Mouse (Mus musculus): ENCODE measurements around the gene Dcxr. TPM values are rescaled to one million over a fixed set of nuclear protein-coding genes. Genes with fewer than 3 reads are reported as not detected.

Dcxr gene
- polyA plus RNA-seq, 1 experiment = 8.6 TPM

DNA sequence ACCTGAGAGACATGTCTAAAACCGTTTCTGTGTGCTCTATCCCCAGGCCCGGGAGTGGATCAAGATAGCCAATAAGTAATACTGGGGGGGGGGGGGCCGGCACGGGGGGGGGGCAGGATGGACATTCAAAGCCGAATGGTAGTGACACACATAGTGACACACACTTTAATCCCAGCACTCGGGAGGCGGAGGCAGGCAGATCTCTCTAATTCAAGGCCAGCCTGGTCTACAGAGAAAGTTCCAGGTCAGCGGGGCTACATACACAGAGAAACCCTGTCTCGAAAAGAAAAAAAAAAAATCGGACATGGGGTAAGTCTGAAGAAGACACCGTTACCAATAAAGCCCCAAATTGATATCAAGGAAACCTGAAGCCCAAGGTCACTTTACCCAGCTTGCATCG lies 483 bp upstream of the Dcxr start:
- no peak for DNase-seq (ENCODE audit: low read depth)
- TF ChIP-seq CTCF (IDR thresholded peaks at IDR 0.05; ENCODE audit: borderline replicate concordance, extremely low read depth, insufficient read depth, insufficient read length) (no peak), POLR2A (IDR thresholded peaks at IDR 0.05; ENCODE audit: borderline replicate concordance, extremely low read depth, insufficient read depth, insufficient read length, poor library complexity, severe bottlenecking) (no peak)

- no peak for TF ChIP-seq POLR2A (IDR thresholded peaks at IDR 0.05; ENCODE audit: borderline replicate concordance, extremely low read depth, insufficient read depth, insufficient read length, poor library complexity, severe bottlenecking)
- no peak for TF ChIP-seq CTCF (IDR thresholded peaks at IDR 0.05; ENCODE audit: borderline replicate concordance, extremely low read depth, insufficient read depth, insufficient read length)
- DNase-seq (ENCODE audit: low read depth) = no peak
Measured at GRCm38 (mm10) chr11:120726243-120727168, 575 bp downstream of the Dcxr start.

DNA sequence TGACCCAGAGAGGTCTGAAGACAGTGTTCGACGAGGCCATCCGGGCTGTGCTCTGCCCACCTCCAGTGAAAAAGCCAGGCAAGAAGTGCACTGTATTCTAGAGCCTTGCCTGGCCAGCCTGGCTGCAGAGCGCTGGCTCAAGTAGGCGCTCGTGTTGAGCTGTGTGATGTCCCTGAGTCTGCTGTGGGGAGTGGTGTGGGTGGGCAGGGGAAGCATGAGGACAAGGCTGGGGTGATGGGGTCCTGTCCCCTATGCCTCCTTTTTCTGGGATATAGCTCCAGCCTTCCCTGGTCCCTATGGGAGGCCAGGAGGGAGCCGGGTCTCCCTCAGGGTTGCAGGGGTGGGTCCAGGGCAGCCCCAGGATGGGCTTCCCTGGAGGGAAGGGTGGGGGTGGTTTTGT lies 3.6 kb downstream of the Dcxr start:
- no peak for TF ChIP-seq CTCF (IDR thresholded peaks at IDR 0.05; ENCODE audit: borderline replicate concordance, extremely low read depth, insufficient read depth, insufficient read length)
- no peak for TF ChIP-seq POLR2A (IDR thresholded peaks at IDR 0.05; ENCODE audit: borderline replicate concordance, extremely low read depth, insufficient read depth, insufficient read length, poor library complexity, severe bottlenecking)
- no peak for DNase-seq (ENCODE audit: low read depth)

DNA sequence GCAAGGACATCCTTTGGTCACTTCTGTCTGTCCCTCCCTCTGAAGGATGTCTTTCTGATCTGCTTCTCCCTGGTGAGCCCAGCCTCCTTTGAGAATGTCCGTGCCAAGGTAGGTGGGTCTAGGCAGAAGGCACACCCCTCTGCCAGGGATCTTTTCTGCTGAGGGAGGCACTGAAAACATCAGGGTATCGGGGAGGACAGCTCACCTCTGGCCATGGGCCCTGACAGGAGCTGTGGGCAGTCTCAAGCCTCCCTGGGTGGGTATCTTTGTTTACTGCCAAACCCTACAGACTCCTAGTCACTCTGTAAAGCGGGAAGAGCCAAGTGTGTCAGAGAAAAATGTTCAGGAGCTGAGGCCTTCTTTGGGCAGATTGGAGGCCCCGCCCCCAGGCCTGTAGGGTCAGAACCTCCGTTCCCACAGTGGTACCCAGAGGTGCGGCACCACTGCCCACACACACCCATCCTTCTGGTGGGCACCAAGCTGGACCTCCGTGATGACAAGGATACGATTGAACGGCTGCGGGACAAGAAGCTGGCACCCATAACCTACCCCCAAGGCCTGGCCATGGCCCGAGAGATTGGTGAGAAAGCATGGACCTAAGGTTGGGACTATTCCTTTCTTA lies 4.2 kb downstream of the Dcxr start:
- TF ChIP-seq CTCF (IDR thresholded peaks at IDR 0.05; ENCODE audit: borderline replicate concordance, extremely low read depth, insufficient read depth, insufficient read length) = no peak
- TF ChIP-seq POLR2A (IDR thresholded peaks at IDR 0.05; ENCODE audit: borderline replicate concordance, extremely low read depth, insufficient read depth, insufficient read length, poor library complexity, severe bottlenecking) = no peak
- no peak for DNase-seq (ENCODE audit: low read depth)

DNA sequence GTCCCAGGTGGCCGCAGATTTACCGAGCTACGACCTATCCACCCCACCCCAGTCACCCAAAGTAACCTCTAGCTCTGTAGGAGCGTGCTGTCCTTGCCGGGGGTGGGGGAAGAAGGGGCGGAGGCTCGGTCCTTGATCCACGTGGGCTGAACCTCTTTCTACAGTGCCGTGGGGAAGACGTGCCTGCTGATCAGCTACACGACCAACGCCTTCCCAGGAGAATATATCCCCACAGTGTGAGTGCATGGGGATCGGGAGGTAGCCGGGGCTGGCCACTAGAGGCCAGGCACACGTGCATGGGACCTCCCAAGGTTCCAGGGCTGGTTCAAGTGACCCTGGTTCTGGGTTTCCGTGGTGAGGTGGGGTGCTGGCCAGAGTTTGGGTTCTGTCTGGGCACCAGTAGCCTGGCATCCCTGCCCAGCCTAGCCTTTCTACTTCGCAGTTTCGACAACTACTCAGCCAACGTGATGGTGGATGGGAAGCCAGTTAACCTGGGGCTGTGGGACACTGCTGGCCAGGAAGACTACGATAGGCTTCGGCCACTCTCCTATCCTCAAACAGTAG lies 4.9 kb downstream of the Dcxr start:
- TF ChIP-seq POLR2A (IDR thresholded peaks at IDR 0.05; ENCODE audit: borderline replicate concordance, extremely low read depth, insufficient read depth, insufficient read length, poor library complexity, severe bottlenecking) (no peak), CTCF (IDR thresholded peaks at IDR 0.05; ENCODE audit: borderline replicate concordance, extremely low read depth, insufficient read depth, insufficient read length) (0 out of 2 replicates have a peak, but pooled peaks have one; percentile 3)

GRCm38 (mm10) chr11:120721124-120722066 lies 5.7 kb downstream of the Dcxr start, which contains the start of gene Rac3:
Rac3 (plus strand) TSS chr11:120721470.
- peak; percentile 86 for DNase-seq (ENCODE audit: low read depth)

More for the DNA sequence above, 4.9 kb downstream of the Dcxr start:
- peak; percentile 34 for DNase-seq (ENCODE audit: low read depth)

GRCm38 (mm10) chr11:120720450-120720849 lies 6.6 kb downstream of the Dcxr start:
- peak; percentile 94 for DNase-seq (ENCODE audit: low read depth)
- peak; percentile 93 for TF ChIP-seq CTCF (IDR thresholded peaks at IDR 0.05; ENCODE audit: borderline replicate concordance, extremely low read depth, insufficient read depth, insufficient read length)
- no peak for TF ChIP-seq POLR2A (IDR thresholded peaks at IDR 0.05; ENCODE audit: borderline replicate concordance, extremely low read depth, insufficient read depth, insufficient read length, poor library complexity, severe bottlenecking)

More at GRCm38 (mm10) chr11:120721124-120722066, 5.7 kb downstream of the Dcxr start, which contains the start of gene Rac3:
- TF ChIP-seq POLR2A (IDR thresholded peaks at IDR 0.05; ENCODE audit: borderline replicate concordance, extremely low read depth, insufficient read depth, insufficient read length, poor library complexity, severe bottlenecking) (0 out of 2 replicates have a peak, but pooled peaks have one; percentile 27), CTCF (IDR thresholded peaks at IDR 0.05; ENCODE audit: borderline replicate concordance, extremely low read depth, insufficient read depth, insufficient read length) (no peak)

DNA sequence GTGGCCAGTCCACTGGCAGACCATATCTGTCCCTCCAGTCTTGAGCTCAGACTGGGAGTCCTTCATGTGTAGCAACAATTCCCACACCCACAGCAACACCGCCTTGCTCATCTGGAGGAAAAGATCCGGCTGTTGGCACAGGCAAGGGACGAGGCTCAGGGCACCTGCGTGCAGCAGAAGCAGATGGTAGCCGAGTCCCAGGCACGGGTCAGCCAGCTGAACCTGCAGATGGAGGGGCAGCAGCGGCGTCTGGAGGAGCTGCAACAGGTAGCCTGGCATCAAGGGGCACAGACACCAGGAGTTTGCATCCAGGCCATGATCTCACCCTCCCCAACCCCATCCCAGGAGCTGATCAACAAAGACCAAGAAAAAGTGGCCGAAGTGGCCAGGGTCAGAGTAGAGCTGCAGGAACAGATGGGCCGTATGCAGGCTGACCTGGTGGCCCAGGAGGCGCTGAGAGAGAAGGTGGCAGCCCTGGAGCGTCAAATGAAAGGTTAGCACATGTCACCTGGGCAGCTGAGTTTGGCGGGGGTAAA lies 7.2 kb downstream of the Dcxr start:
- no peak for TF ChIP-seq POLR2A (IDR thresholded peaks at IDR 0.05; ENCODE audit: borderline replicate concordance, extremely low read depth, insufficient read depth, insufficient read length, poor library complexity, severe bottlenecking)
- TF ChIP-seq CTCF (IDR thresholded peaks at IDR 0.05; ENCODE audit: borderline replicate concordance, extremely low read depth, insufficient read depth, insufficient read length) = no peak
- no peak for DNase-seq (ENCODE audit: low read depth)

- no peak for DNase-seq (ENCODE audit: low read depth)
- no peak for TF ChIP-seq CTCF (IDR thresholded peaks at IDR 0.05; ENCODE audit: borderline replicate concordance, extremely low read depth, insufficient read depth, insufficient read length)
- TF ChIP-seq POLR2A (IDR thresholded peaks at IDR 0.05; ENCODE audit: borderline replicate concordance, extremely low read depth, insufficient read depth, insufficient read length, poor library complexity, severe bottlenecking) = no peak
Measured at GRCm38 (mm10) chr11:120719242-120719641, 7.8 kb downstream of the Dcxr start.

DNA sequence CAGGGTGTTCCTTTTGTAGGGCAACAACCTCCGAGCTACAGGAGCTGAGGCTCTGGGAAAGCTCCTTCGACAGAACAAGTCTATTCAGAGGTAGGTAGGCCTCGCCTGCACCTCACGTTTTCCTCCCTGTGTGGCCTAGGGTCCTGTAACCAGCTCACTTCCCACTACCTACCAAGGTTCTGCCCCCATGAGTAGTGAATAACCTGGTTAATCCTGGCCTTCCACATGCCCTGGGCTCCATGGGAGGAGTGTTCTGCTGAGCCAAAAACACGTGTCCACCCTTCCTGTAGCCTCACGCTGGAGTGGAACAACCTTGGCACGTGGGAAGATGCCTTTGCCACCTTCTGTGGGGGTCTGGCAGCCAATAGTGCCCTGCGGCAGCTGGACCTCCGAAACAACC lies 11.9 kb downstream of the Dcxr start:
- no peak for DNase-seq (ENCODE audit: low read depth)
- TF ChIP-seq POLR2A (IDR thresholded peaks at IDR 0.05; ENCODE audit: borderline replicate concordance, extremely low read depth, insufficient read depth, insufficient read length, poor library complexity, severe bottlenecking) = no peak
- no peak for TF ChIP-seq CTCF (IDR thresholded peaks at IDR 0.05; ENCODE audit: borderline replicate concordance, extremely low read depth, insufficient read depth, insufficient read length)

All from brain, embryonic 14.5 days (tissue).